Mouse (Mus musculus) cerebellum, adult (tissue): ENCODE results near the gene Slc16a10.
"Not testable (repeated sequence)": the region's sequence is repeated elsewhere in the genome, so short reads cannot be mapped to it uniquely, and the experiment has no call there.

Source experiments
- ATAC-seq: cut with Nextera tagmentation; 2 replicates; pipeline ENCODE4 v1.9.2; 2017; ENCODE audit warnings: mild to moderate bottlenecking, moderate library complexity, mixed read lengths; ENCODE audit not compliant: insufficient number of reproducible peaks, low FRiP score, low TSS enrichment

The Slc16a10 gene

GRCm38 (mm10) chr10:40036686-40037560, 105.1 kb downstream of the Slc16a10 start:
- no peak for ATAC-seq

- ATAC-seq = no peak
Measured at GRCm38 (mm10) chr10:40034956-40035355, 107.1 kb downstream of the Slc16a10 start.

GRCm38 (mm10) chr10:40032897-40033296, 109.2 kb downstream of the Slc16a10 start:
- no peak for ATAC-seq

- no peak for ATAC-seq
Measured at GRCm38 (mm10) chr10:40030716-40031115, 111.3 kb downstream of the Slc16a10 start.

- no peak for ATAC-seq
Measured at GRCm38 (mm10) chr10:40029610-40030009, 112.4 kb downstream of the Slc16a10 start.

- ATAC-seq = no peak
Measured at GRCm38 (mm10) chr10:40028091-40028490, 114.0 kb downstream of the Slc16a10 start.

- ATAC-seq = no peak
Measured at GRCm38 (mm10) chr10:40026546-40026945, 115.5 kb downstream of the Slc16a10 start.

GRCm38 (mm10) chr10:40025560-40025959, 116.5 kb downstream of the Slc16a10 start:
- peak; percentile 9; the same call in 1 of the 2 replicates for ATAC-seq

GRCm38 (mm10) chr10:40024554-40025428, 117.3 kb downstream of the Slc16a10 start, which contains the start of gene Mfsd4b1:
TSS of gene Mfsd4b1 (minus strand) at chr10:40025268.
- peak; percentile 96 for ATAC-seq

GRCm38 (mm10) chr10:40020401-40020800, 121.7 kb downstream of the Slc16a10 start:
- no peak for ATAC-seq

GRCm38 (mm10) chr10:40019492-40019891, 122.6 kb downstream of the Slc16a10 start:
- no peak for ATAC-seq

GRCm38 (mm10) chr10:40018261-40018860, 123.7 kb downstream of the Slc16a10 start:
- ATAC-seq = no peak

- no peak for ATAC-seq
Measured at GRCm38 (mm10) chr10:40009591-40009990, 132.5 kb downstream of the Slc16a10 start.

- not testable (repeated sequence) for ATAC-seq
Measured at GRCm38 (mm10) chr10:40008847-40009246, 133.2 kb downstream of the Slc16a10 start.

- no peak for ATAC-seq
Measured at GRCm38 (mm10) chr10:40007953-40008352, 134.1 kb downstream of the Slc16a10 start.

GRCm38 (mm10) chr10:40006963-40007362, 135.1 kb downstream of the Slc16a10 start:
- no peak for ATAC-seq

GRCm38 (mm10) chr10:40000746-40001145, 141.3 kb downstream of the Slc16a10 start:
- no peak for ATAC-seq

- ATAC-seq = no peak
Measured at GRCm38 (mm10) chr10:39991155-39991554, 150.9 kb downstream of the Slc16a10 start.

- ATAC-seq = no peak
Measured at GRCm38 (mm10) chr10:39986466-39986865, 155.6 kb downstream of the Slc16a10 start, which contains the start of gene Mfsd4b5. TSS of gene Mfsd4b5 (minus strand) at chr10:39986646.
